Mouse (Mus musculus) layer of hippocampus, postnatal 14 days (tissue): ENCODE measurements at regions not wholly inside any gene's neighbourhood (a gene's known extent, or its start where the extent isn't known, plus 50 kb on each side); places are given as distances from the start of the nearest gene placed in this dataset.

Source experiments
- DNase-seq, 2 experiments: peaks; one replicate each; pipeline ENCODE4 v3.0.0; 2021 to 2022; ENCODE audit warnings: low spot score in 2 of 2, mixed read lengths in 1 of 2

DNA sequence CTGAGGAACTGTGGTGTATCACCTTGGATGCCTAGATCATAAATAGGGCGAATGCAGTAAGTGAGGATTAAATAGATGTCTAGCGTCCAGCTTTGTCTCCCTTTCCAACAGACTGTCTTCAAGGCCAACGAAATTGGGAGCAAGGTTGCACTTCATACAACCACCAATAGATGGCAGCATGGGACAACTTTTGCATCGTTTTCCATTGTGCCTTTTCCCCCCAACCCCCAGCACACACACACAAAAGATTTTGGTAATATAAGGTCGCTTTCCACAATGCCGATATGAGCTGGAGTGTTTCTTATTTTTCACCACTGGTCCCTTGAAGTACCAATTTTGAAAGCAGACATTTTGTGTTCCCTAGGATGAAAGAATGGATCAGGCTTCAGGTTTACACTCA is 304.7 kb downstream of the BC048507 start:
- peak; percentile 31 to 36 for DNase-seq

DNA sequence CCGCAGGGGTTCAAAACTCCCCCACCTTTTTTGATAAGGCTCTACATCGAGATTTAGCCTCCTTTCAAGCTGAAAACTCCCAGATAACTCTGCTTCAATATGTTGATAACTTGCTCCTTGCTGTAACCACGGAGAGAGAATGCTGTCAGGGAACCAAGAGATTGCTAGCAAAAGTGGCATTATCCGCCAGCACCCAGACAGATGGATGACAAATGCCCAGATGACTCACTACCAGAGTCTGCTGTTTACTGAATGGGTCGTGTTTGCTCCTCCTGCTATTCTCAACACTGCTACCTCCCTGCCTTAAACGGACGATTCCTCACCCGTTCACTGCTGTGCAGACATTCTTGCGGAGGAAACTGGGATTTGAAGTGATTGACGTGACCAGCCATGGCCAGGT is 310.3 kb downstream of the BC048507 start:
- DNase-seq, result peak in 1 of 2 experiments; percentile 0
